Comparison of ENCODE assay signal across 12 mouse cellular contexts in the genomic region with DNA sequence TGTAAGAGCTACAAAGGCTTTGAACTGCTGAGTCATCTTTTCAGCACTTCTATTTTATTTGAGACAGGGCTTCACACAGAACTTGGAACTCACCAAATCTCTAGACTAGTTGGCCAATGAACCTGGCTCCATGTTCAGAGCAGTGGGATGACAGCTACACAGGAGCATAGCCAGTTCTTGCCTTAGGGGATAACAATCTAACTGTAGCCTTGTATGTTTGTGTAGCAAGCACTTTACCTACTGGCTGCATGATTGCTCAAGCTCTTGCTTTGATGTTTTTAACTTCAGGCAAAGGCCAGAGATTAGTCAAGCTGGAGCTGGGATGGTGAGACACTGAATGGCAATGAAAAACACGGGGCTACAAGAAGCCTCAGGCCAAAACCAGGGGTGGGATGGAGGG.
"Had no signal": no experiment of that assay in that cellular context is flagged by ENCODE, and none has a peak within 500 bp of the region (broad histone marks: within the 10 kb centered on the region; RNA-seq: fewer than 3 reads in every experiment).

No protein-coding gene starts in this region.

- H3K27ac ChIP-seq: intestine, embryonic 15.5 days; limb, embryonic 12.5 days; lung, embryonic 15.5 days; macrophage; midbrain, embryonic 13.5 days; stomach, embryonic 15.5 days had no signal

- H3K4me2 ChIP-seq: intestine, embryonic 15.5 days; limb, embryonic 12.5 days; lung, embryonic 15.5 days; midbrain, embryonic 13.5 days; stomach, embryonic 15.5 days had no signal

- H3K9me3 ChIP-seq: intestine, embryonic 15.5 days; limb, embryonic 12.5 days; lung, embryonic 15.5 days; megakaryocyte, embryonic 14.5 days; midbrain, embryonic 13.5 days; stomach, embryonic 15.5 days had no signal

- ATAC-seq: intestine, embryonic 15.5 days; midbrain, embryonic 13.5 days had no signal

- DNase-seq: kidney, adult 18-20 months; lung, postnatal 14 days; right cerebral cortex, postnatal 14 days; thymus, adult 2 months; thymus, postnatal 25 days had no signal

- H3K4me1 ChIP-seq: intestine, embryonic 15.5 days; limb, embryonic 12.5 days; lung, embryonic 15.5 days; megakaryocyte, embryonic 14.5 days; stomach, embryonic 15.5 days had no signal

- H3K9ac ChIP-seq: intestine, embryonic 15.5 days; limb, embryonic 12.5 days; lung, embryonic 15.5 days; midbrain, embryonic 13.5 days; stomach, embryonic 15.5 days had no signal

- H3K36me3 ChIP-seq: intestine, embryonic 15.5 days; limb, embryonic 12.5 days; lung, embryonic 15.5 days; midbrain, embryonic 13.5 days; stomach, embryonic 15.5 days had no signal

- H3K4me3 ChIP-seq: intestine, embryonic 15.5 days; limb, embryonic 12.5 days; lung, embryonic 15.5 days; megakaryocyte, embryonic 14.5 days; midbrain, embryonic 13.5 days; stomach, embryonic 15.5 days had no signal

- H3K27me3 ChIP-seq: intestine, embryonic 15.5 days; limb, embryonic 12.5 days; lung, embryonic 15.5 days; megakaryocyte, embryonic 14.5 days; midbrain, embryonic 13.5 days; stomach, embryonic 15.5 days had no signal
